Mouse (Mus musculus): ENCODE measurements around the gene Dctpp1.

DNA sequence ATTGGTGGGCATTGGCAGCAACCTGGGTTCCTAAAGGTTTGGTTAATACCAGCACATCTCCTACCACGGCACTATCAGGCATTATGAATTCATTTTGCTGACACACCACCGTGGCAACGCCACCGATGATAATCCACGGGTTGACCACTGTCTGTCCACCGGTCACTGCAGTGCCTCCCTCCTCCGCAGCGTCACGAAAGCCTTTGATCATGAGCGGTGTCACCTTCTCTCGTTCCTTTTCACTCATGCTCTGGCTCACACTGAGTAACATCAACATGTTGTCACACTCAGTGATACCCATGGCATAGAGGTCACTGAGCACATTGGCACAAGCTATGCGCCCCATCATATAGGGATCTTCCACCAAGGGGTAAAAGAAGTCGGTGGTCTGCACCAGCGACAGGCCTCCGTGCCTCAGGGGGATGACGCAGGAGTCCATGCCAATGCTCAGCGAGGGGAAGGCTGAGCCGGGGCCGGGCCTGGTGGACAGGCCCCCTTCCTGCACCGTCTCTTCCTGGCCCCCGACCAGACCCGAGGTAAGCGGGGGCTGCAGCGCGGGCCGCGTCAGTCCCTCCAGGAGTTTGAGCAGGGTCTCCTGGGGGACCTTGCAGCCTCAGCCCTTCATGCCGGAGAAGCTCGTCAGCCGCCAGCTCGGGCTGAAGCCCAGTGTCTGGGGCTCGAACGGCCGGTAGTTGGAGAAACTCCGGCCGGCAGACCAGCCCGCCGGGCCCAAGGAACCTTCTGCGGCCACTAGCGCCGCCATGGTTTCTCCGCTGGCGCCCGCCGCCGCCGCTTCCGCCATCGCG, 12.8 kb upstream of the Dctpp1 start:
- TF ChIP-seq CTCF (conservative IDR thresholded peaks at IDR 0.05; ENCODE audit: insufficient read depth, insufficient read length, low read depth, low read length) (no peak), POLR2A (IDR thresholded peaks at IDR 0.05; ENCODE audit: low read depth, low read length) (no peak)

All from kidney, adult 2 months (tissue).